Mouse (Mus musculus) lung, embryonic 14.5 days (tissue): ENCODE data around the gene Tspear. TPM values are rescaled to one million over a fixed set of nuclear protein-coding genes. Genes with fewer than 3 reads are reported as not detected.
"Not testable (repeated sequence)": the region's sequence is repeated elsewhere in the genome, so short reads cannot be mapped to it uniquely, and the experiment has no call there.

Experiments
- ATAC-seq: fragments of 200-750 bp; cut with Nextera tagmentation; 2 replicates; pipeline ENCODE4 v1.8.0; 2017; ENCODE audit warnings: mild to moderate bottlenecking, moderate TSS enrichment, moderate library complexity; ENCODE audit not compliant: insufficient read depth
- DNase-seq: peaks from one replicate; pipeline ENCODE4 v3.0.0-alpha.2; 2015
- H3K27ac ChIP-seq: fragments of 300-500 bp; sonication (generic); 2 replicates; pipeline ENCODE4 v1.5.1; 2014; ENCODE audit warnings: low read depth, mild to moderate bottlenecking, moderate library complexity
- H3K27me3 ChIP-seq: fragments of 300-500 bp; sonication (generic); 2 replicates; pipeline ENCODE4 v1.6.1; 2014; ENCODE audit warnings: low read length, control low read depth; ENCODE audit not compliant: insufficient read depth
- H3K36me3 ChIP-seq: fragments of 300-500 bp; sonication (generic); 2 replicates; pipeline ENCODE4 v1.6.1; 2014; ENCODE audit warnings: control low read depth; ENCODE audit not compliant: insufficient read depth
- H3K4me1 ChIP-seq: fragments of 300-500 bp; sonication (generic); 2 replicates; pipeline ENCODE4 v1.6.1; 2014; ENCODE audit warnings: antibody characterized with exemption, control low read depth; ENCODE audit not compliant: insufficient read depth
- H3K4me2 ChIP-seq: fragments of 300-500 bp; sonication (generic); 2 replicates; pipeline ENCODE4 v1.6.1; 2014; ENCODE audit warnings: mild to moderate bottlenecking
- H3K4me3 ChIP-seq: fragments of 300-500 bp; sonication (generic); 2 replicates; pipeline ENCODE4 v1.5.1; 2014; ENCODE audit warnings: low read depth, low read length
- H3K9ac ChIP-seq: fragments of 300-500 bp; sonication (generic); 2 replicates; pipeline ENCODE4 v1.6.1; 2014
- H3K9me3 ChIP-seq: fragments of 300-500 bp; sonication (generic); 2 replicates; pipeline ENCODE4 v1.6.1; 2016; ENCODE audit warnings: low read depth, low read length, control low read depth
- CTCF ChIP-seq: IDR thresholded peaks from 2 replicates; pipeline ENCODE4 v1.5.1; 2016; ENCODE audit warnings: antibody characterized with exemption, low read depth
- WGBS: fragments of 180-500 bp; shearing (Covaris S2); extraction: QIAGEN DNeasy Blood & Tissue Kit; methylation state at CpG from one replicate; pipeline ENCODE4 v1.1.7; 2014; 5-methylcytosine and 5-hydroxymethylcytosine counted together
- polyA plus RNA-seq: library from polyadenylated mRNA; unstranded; fragments of >200 nt; fragmentation: Nextera tagmentation; extraction: Ambion mirVana; gene quantifications from 2 replicates; pipeline ENCODE4 v1.2.1, GENCODE M21; 2014

Gene Tspear
- polyA plus RNA-seq, 1 experiment from 2014 or later = 0.11 TPM

DNA sequence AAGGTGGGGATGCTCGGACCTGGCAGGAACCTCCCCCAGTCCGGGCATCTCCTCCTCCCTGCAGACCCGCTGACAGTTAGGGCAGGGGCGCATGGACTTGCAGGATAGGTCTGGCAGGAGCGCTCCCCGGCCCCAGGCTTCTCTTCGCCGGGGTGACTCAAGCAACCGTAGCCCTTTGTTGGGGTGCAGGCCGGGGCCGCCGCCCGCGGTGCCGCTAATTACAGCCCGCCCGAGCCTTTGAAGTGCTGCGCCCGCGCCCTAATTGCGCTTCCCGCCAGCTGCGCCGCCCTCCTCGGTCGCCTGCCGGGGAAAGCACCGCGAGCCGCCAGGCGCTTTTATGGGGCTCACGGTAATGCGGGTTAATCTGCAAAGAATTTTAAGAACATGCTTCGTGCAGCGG lies 8.8 kb upstream of the Tspear start:
- H3K9ac ChIP-seq = no peak overlapping the region
- H3K4me1 ChIP-seq = no peaks in the 10 kb centered on the region
- WGBS = 0% methylated on average over 35 of the region's 35 CpGs
- DNase-seq = peak; percentile 26
- H3K9me3 ChIP-seq = no peaks in the 10 kb centered on the region
- no peak for ATAC-seq
- peaks cover 27% of the 10 kb centered on the region for H3K27me3 ChIP-seq
- H3K4me2 ChIP-seq = peak overlapping the region; percentile 55
- H3K27ac ChIP-seq = no peak overlapping the region
- no peak for TF ChIP-seq CTCF
- no peaks in the 10 kb centered on the region for H3K36me3 ChIP-seq
- peak overlapping the region; percentile 27 for H3K4me3 ChIP-seq

DNA sequence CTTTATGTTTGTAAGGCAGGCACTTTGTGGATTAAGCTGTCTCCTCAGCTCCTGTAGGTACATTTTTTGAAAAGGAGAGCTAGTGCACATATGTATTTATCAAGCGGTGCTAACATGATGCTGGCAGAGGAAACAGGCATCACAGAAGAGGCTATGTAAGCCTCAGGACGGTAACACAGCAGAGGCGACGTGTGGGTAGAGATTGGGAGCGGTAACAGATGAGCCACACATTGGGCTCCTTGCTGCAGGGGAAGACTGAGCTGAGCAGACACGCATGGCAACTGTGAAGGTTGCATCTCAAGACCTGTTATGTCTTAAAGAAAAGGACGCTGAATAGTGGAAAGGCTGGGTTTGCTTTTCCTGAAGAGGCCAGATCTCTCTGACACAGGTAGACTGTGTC lies 3.4 kb upstream of the Tspear start:
- H3K9me3 ChIP-seq = no peaks in the 10 kb centered on the region
- DNase-seq (no peak), ATAC-seq (no peak)
- TF ChIP-seq CTCF = no peak
- H3K9ac ChIP-seq = no peak overlapping the region
- no peaks in the 10 kb centered on the region for H3K4me1 ChIP-seq
- WGBS = 66% methylated on average over 7 of the region's 7 CpGs
- no peak overlapping the region for H3K27ac ChIP-seq
- H3K36me3 ChIP-seq = no peaks in the 10 kb centered on the region
- H3K4me2 ChIP-seq = no peak overlapping the region
- peaks cover 43% of the 10 kb centered on the region for H3K27me3 ChIP-seq
- no peak overlapping the region for H3K4me3 ChIP-seq

DNA sequence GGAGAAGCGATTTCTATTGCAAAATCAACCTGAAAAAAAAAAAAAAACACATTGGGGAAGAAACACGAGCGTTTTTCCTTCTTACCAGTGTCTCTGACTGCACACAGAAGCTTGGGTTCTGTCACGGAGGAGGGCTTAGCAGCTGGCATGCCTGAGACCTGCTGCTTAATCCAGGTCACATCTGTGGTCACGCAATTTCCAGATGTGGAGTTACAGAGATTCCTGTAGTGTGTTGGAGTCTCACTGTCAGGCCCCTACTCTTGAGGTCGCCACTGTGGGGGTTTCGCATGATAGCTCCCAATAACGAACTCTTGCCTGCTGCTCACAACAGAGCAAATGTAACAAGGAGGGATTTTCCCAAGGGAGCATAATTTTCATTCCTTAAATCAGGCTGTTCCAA lies 2.2 kb upstream of the Tspear start:
- WGBS = 30% methylated on average over 8 of the region's 8 CpGs
- no peak for TF ChIP-seq CTCF
- Histone ChIP-seq H3K36me3 (no peaks in the 10 kb centered on the region), H3K4me2 (no peak overlapping the region), H3K27me3 (peaks cover 40% of the 10 kb centered on the region), H3K4me1 (no peaks in the 10 kb centered on the region), H3K27ac (no peak overlapping the region), H3K9me3 (no peaks in the 10 kb centered on the region), H3K4me3 (no peak overlapping the region), H3K9ac (no peak overlapping the region)
- DNase-seq (no peak), ATAC-seq (no peak)

DNA sequence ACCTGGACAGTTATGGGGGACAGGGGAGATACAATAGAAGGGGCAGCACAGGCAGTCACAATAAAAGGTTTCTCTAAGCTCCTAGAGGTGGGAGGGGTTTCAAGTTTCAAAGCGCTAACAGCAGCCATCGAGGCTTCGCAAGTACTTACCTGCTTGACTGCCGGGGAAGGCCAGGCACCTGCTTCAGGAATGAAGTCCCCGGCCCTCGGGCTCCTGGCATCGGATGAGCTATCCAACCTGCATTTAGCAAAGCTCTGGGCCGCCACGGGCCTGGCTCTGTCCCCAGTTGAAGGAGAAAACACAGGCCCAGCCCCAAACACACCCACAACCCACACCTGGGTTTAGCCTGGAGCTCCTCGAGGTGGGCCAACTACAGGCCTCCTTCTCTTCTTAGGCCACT lies 652 bp downstream of the Tspear start:
- Histone ChIP-seq H3K27me3 (peaks cover 34% of the 10 kb centered on the region), H3K4me1 (no peaks in the 10 kb centered on the region), H3K36me3 (no peaks in the 10 kb centered on the region), H3K27ac (no peak overlapping the region), H3K4me2 (no peak overlapping the region), H3K4me3 (no peak overlapping the region), H3K9me3 (no peaks in the 10 kb centered on the region), H3K9ac (no peak overlapping the region)
- DNase-seq (peak; percentile 16), ATAC-seq (no peak)
- TF ChIP-seq CTCF = no peak
- 17% methylated on average over 10 of the region's 10 CpGs for WGBS

DNA sequence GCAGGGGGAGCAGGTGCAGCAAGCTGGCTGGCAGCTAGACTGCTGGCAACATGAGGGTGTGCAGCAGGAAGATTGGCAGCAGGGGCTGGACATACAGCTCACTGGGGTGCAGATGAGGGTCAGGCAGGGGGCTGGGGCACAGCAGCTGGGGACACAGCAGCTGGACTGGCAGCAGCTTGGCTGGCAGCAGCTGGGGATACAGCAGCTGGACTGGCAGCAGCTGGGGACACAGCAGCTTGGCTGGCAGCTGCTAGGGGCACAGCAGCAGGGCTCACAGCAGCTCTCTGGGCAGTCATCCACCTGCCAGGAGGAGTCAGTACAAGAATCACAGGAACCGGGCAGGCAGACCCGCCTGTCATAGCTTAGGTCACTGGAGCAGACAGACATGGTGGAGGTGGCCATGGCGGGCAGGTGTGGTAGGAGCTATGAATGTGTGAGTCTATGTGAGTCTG lies 4.0 kb downstream of the Tspear start, which contains the start of gene Gm19402:
Gm19402 (minus strand) TSS at position 402 of the 452 bp plus-strand sequence.
- WGBS = 66% methylated on average over 3 of the region's 3 CpGs
- not testable (repeated sequence) for DNase-seq, H3K4me2 ChIP-seq, H3K4me1 ChIP-seq, H3K9me3 ChIP-seq, H3K27ac ChIP-seq, H3K36me3 ChIP-seq, ATAC-seq, H3K9ac ChIP-seq, H3K4me3 ChIP-seq
- peaks cover 31% of the 10 kb centered on the region for H3K27me3 ChIP-seq

DNA sequence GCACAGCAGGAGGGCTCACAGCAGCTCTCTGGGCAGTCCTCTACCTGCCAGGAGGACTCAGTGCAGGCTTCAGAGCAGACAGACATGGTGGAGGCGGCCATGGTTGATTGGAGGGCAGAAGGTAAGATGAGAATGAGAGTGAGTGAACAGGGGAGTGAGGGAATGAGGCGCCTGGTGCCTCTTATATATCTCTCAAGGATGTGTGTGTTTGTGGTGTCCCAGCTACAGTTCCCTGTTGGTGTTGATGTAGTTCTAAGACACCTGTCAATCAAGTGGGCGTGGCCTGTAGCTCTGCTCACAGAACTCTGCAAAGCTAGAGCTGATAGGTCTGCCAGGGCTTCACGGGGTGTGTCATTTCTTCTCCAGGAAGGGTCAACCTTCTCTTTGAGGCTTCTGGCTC lies 10.8 kb downstream of the Tspear start, which contains the start of gene Gm9508:
Gm9508 (minus strand) TSS at position 101 of the 400 bp plus-strand sequence.
- Histone ChIP-seq H3K4me2 (no peak within 1 kb of the TSS), H3K9ac (no peak within 1 kb of the TSS), H3K4me3 (no peak within 1 kb of the TSS), H3K27ac (no peak within 1 kb of the TSS), H3K9me3 (no peaks in the 10 kb centered on the region), H3K27me3 (no peaks in the 10 kb centered on the region), H3K36me3 (no peaks in the 10 kb centered on the region), H3K4me1 (no peaks in the 10 kb centered on the region)
- no peak for DNase-seq
- TF ChIP-seq CTCF = no peak
- ATAC-seq = no peak
- WGBS = 34% methylated on average over 4 of the region's 4 CpGs

DNA sequence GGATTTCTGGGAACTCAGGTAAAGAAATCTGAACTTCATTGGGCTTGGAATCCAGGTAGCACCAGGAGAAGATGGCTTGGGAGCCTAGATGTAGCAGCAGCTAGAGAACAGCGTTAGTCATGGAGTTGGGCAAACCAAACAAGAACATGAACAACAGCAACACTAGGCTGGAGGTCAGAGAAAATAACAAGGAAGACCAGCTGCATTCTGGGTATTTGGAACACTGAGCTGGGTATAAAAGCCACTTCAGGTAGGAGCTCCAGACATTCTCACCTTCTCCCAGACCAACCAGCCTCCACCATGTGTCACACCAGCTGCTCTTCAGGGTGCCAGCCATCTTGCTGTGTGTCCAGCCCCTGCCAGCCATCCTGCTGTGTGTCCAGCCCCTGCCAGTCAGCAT lies 20.0 kb downstream of the Tspear start, which contains the start of gene Gm10272:
Gm10272 (plus strand) TSS at position 301 of the 400 bp plus-strand sequence.
- ATAC-seq (no peak), DNase-seq (no peak)
- H3K27ac ChIP-seq = no peak within 1 kb of the TSS
- H3K4me3 ChIP-seq = no peak within 1 kb of the TSS
- no peak within 1 kb of the TSS for H3K9ac ChIP-seq
- no peaks in the 10 kb centered on the region for H3K9me3 ChIP-seq
- H3K4me2 ChIP-seq = no peak within 1 kb of the TSS
- H3K36me3 ChIP-seq = no peaks in the 10 kb centered on the region
- 97% methylated on average over 1 of the region's 1 CpGs for WGBS
- H3K4me1 ChIP-seq = no peaks in the 10 kb centered on the region
- H3K27me3 ChIP-seq = no peaks in the 10 kb centered on the region
- no peak for TF ChIP-seq CTCF

DNA sequence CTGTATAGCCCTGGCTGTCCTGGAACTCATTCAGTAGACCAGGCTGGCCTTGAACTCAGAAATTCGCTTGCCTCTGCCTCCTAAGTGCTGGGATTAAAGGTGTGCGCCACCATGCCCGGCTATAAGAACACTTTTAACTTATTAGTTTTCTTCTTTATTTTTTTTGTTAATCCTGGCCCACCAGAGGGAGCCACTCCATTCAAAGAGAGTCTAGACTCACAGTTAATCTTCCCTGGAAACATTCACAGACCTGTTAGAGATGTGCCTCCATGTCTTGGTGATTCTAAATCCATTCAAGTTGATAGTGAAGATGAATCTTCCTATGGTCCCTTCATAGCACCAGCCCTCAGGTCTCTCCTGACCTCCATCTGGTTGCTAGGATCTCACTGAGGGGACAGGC lies 23.5 kb downstream of the Tspear start:
- ATAC-seq (no peak), DNase-seq (peak; percentile 39)
- TF ChIP-seq CTCF = peak; percentile 21; the same call in 1 of the 2 replicates
- Histone ChIP-seq H3K4me1 (no peaks in the 10 kb centered on the region), H3K9ac (no peak overlapping the region), H3K4me3 (no peak overlapping the region), H3K4me2 (no peak overlapping the region), H3K27ac (no peak overlapping the region), H3K36me3 (no peaks in the 10 kb centered on the region), H3K9me3 (no peaks in the 10 kb centered on the region), H3K27me3 (no peaks in the 10 kb centered on the region)
- 73% methylated on average over 3 of the region's 3 CpGs for WGBS

DNA sequence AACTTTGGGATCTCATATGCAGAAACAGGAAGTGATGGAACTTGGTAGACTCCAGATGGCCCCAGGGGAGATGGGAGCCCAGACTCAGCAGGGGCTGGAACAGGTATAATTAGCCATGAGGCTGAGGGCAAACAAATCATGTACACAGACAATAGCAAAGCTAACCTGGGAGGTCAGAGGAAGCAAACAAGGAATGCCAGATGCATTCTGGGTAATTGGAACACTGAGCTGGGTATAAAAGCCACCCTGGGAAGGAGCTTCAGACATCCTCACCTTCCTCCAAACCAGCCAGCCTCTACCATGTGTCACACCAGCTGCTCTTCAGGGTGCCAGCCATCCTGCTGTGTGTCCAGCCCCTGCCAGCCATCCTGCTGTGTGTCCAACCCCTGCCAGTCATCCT lies 24.8 kb downstream of the Tspear start, which contains the start of gene Gm10024:
Gm10024 (plus strand) TSS at position 301 of the 400 bp plus-strand sequence.
- H3K9me3 ChIP-seq, H3K4me3 ChIP-seq, H3K4me1 ChIP-seq, H3K4me2 ChIP-seq, H3K9ac ChIP-seq, ATAC-seq, H3K36me3 ChIP-seq, H3K27me3 ChIP-seq, H3K27ac ChIP-seq, DNase-seq: not testable (repeated sequence)
